Mouse (Mus musculus) megakaryocyte progenitor cell, adult 5-6 weeks (primary cell): ENCODE results near the gene Abracl. TPM values are rescaled to one million over a fixed set of nuclear protein-coding genes. Genes with fewer than 3 reads are reported as not detected.

Experiments used
- ATAC-seq: replicated peaks from 2 replicates; pipeline ENCODE4 v1.8.0; 2016; ENCODE audit warnings: mild to moderate bottlenecking, moderate TSS enrichment, inconsistent platforms; ENCODE audit not compliant: poor library complexity
- total RNA-seq, 2 experiments: library from RNA; stranded (forward) in 1 of 2; stranded (reverse) in 1 of 2; fragments of 157-497, 149-512 nt in 1 of 2; fragments of 200-1000 nt in 1 of 2; gene quantifications; 2 replicates each; pipeline versions ENCODE4 v1.2.3 to v1.2.4; 2015 to 2017

The Abracl gene
- total RNA-seq, 2 experiments from 2014 or later: 274 to 321 TPM

DNA sequence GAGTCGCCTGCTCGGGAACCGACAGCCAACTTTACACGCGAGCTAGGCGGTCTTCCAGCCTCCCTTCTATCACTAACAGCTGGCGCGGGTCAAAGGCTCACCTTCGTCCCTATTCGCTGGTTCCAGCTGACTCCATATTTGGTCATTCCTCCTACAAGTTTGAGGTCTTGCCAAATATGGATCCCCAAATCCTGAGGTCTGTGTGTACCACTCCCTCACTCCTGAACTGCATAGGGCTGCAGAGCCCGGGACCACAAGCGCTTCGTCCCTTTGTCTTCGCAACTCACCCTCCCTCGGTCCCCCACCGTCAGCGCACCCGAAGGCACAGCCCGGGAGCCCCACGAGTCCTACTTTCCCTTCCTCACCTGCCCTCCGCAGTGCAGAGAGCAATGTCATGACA, 776 bp downstream of the Abracl start:
- ATAC-seq: peak; percentile 75

DNA sequence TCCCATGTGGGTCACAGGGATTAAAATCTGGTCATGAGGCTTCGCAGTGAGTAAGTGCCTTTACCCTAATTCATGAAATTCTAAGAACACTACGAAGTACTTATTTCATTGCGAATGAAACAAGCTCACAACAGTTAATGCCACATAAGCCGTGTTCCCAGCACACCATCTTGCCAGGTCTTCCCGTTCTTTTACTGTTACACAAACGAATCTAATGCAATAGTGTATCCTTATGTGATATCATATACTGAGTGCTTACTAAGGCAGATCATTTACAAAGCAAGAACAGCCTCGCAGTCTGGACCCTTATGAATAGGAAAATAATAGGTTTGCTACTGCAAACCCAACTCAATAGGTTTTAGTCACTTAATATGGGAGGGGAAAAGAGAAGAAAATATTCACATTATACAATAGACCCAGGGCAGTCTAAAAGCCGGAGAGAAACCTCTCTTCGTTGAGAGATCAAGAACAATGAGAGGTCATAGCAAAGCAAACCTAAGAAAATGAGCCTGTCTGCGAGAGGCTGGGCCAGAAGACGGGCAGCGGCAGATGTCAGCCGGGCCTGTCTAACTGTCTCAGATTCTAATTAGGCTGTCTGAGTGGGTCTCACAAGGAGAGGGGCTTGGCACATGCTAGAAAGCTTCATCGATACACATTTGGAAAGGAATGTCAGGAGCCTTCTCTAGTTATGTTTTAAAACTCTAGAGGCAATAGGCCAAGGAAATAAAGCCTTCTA, 1.3 kb downstream of the Abracl start:
- ATAC-seq: no peak

DNA sequence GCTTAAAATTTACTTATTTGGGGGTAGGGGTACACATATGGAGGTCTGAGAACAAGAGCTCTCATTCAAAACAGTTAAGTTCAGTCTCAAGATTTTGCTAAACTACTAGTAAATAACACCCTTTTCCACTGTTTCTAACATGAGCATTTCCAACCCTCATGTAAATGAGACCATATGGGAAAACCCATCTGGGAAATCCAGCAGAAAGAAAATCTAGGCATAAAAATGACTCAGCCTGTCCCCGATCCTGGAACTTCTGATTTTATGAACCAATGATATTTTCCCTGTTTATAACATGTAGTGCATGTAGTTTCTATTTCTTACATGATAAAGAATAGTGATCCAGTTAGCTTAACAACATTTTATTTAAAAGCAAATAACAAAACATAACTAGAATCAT, 2.2 kb downstream of the Abracl start:
- no peak for ATAC-seq

DNA sequence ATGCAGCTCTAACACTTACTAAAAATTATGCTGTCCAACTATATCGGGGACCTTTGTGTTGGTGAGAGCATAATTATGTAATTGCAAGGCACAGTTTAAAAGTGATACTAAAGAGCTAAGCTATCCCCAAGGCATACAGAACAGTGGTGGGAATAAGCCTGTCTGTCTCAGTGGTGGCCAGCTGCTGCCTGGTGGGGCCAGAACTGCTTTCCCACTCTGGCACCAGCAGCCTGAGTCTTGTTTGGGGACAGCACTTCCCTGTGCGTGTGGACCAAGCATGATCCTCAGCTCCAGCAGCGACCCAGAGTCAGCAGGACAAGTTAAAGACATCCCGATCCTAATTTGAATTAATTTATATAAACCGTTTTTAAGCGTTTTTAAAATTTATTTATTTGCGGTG, 2.6 kb downstream of the Abracl start:
- ATAC-seq: no peak

DNA sequence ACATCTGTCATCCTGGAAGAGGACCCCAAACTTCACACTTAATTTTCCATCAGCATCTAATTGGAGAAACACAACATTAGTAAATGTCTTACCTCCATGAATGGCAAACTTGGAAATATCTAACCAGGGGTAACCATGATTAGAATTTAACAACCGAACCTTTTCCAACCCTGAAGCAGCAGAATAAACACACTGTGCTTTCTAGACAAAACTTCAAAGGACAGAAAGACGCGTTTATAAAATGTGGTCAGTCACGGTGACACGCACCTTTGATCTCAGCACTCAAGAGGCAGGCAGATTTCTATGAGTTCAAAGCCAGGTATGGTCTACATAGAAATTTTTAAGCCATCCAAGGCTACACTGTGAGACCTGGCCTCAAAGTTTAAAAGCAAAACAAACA, 11.3 kb downstream of the Abracl start:
- ATAC-seq: no peak

DNA sequence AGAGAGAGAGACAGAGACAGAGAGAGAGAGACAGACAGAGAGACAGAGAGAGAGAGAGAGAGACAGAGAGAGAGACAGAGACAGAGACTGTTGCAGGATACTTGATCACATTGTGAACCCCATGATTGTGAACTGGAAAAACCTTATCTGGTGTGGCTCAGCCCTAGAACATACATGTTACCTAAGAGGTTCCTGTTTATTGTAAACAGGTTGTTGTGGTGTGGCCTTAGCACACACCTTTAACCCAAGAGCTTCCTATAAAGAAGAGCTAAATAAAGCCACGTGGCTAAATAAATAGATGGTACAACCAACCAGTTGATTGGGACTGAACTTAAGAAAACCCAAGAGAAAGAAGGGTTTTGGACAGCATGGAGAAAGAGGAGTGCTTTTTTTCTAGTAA, 13.3 kb downstream of the Abracl start:
- ATAC-seq: no peak

DNA sequence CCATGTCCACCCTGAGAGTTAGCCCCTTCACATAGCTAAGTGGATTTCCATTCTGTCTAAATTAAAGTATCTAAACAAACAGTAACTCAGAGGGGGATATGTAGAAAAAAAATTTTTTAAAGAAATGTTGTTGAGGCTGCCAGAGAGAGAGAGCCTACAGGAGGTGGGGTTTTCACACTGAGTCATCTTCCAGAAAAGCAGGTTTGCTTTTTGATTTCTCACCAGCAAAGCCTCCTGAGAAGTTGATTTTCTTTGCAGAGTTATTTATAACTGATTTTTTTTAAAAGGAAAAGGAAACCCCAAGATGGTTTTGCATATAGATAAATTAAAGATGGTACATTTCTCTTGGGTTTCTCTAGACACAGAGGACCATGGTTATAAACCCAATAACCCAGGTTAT, 15.0 kb downstream of the Abracl start:
- ATAC-seq: no peak

DNA sequence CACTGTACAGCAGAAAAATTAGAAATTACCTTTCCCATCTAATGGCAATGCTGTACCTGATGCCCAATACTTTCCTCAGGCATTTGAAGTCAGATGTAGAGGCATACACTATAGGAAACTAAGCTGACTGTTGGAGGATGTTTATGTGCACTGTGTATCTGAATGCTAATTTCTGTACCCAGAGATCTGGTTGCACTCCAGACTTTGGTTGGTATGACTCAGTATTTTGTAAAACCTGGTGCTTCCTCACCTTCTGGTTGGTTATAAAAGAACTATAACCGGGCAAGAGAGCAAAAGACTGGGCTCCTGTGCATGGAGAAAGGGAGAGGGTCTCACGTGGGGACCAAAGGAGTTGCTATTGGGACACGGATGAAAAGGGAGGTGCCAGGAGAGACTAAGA, 15.8 kb downstream of the Abracl start:
- no peak for ATAC-seq

DNA sequence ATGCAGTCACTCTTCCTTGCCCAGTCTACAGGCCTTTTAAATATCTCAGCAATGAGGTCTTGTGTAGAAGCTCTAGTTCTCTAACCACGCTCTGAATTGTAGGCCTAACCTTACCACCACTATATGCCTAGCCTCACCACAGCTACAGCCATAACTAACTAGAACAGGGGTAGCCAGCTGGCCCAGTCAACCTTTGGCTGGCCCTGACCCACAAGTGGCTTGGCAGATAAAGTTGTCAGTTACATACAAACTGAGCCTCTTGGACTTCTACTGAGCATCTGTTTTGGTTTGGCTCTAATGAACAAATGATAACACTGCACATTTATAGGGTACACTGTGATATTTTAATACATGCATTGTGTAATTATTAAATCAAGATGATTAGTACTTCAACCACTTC, 16.3 kb downstream of the Abracl start:
- peak; percentile 78 for ATAC-seq

DNA sequence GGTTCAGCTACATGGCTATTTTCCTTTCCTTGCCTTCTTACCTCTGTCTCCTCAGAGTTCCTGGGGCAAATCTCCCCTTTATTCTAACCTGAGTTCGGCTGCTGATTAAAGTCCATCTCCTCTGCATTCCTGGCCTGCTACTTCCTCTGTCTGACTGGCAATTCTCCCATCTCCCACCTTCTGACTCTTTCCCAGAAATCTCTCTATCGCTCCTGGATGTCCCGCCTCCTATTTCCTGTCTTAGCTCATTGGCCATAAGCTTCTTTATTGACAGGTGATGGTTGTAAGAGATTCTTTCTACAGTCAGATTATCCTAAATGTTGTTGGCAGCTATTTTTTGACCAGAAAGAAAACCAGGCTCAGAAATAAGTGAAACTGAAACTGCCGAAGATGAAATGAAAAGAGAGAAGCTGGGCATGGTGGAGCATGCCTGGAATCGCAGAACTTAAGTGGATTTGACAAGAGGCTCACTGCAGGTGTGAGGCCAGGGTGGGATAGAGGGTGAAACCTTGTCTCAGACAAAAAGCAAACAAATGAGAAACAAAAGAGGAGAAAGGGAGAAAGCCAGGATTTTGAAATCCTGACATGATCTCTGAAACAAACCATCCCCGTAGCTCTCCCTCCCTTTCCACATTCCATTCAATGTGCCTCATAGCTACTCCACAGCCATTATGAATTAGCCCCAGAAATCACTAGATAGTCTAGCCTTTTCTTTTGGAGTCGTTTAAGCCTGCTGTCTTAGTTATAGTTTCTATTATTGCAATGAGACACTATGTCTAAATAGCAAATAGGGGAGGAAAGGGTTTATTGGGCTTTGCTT, 17.7 kb downstream of the Abracl start:
- no peak for ATAC-seq

DNA sequence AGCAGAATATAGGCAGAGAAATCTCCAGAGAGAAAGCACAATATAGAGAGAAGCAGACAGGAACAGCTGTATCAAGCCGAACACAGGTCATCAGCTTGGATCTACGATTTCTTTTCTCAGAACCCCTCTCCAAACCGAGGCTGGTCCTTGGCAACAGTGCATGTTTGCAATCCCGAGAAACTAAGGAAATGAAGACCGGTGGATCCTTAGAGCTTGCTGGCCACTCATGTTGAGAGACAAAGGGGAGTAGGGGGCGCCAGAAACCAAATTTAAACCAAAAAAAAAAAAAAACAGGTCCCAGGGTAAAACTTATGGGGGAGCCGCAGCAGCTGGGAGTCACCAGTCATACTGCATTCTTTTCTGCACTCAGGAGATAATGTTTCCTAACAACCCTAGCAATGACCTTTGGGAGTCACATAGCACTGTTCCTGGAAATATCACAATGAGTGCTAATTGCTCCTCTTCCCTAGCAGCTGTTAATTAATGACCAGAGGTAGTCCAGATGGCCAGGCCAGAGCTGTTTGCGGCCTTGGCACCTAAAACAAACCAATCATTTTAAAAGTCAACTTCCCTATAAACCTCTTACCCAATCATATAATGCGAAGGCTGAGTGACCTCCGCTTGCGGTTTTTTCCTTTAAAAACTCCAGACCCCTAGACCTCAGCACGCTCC, 19.0 kb downstream of the Abracl start:
- ATAC-seq: no peak

DNA sequence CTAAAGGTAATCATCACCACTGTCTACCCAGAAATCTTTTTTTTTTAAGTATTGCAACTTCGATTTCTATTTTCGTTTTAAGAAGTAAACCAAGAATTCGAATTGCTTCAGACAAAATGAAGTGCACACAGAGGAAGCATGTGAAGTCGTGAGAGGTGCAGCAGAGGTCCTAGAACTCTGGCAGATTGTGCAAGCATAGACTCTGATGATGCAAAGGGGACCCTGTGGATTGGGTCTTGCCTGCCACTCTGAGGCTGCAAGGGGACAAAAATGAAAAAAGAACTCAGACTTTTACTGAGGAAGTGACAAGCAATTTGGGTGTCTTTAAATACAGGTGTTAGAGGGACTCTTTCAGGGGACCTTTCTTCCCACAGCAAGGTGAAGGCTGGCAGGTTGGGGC, 32.5 kb downstream of the Abracl start:
- ATAC-seq: peak; percentile 86

DNA sequence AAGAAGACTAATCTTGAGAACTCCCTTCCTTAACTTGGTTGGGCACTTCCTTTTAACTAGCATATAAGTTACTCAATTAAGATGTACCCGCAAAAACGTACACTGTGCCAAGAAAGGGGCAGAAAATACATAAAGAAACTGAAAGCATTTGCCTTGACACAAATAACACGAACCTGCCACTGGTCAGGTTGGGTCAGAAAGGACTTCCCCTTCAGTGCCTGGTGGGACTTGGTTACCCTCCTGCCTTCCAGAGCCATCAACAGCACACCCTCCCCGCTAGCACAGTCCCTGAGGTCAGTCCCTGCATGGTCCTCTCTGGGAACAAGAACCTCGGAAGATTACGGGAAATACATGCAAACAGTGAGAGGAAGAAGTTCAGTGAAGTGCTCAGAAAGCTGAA, 34.0 kb downstream of the Abracl start:
- peak; percentile 76 for ATAC-seq

DNA sequence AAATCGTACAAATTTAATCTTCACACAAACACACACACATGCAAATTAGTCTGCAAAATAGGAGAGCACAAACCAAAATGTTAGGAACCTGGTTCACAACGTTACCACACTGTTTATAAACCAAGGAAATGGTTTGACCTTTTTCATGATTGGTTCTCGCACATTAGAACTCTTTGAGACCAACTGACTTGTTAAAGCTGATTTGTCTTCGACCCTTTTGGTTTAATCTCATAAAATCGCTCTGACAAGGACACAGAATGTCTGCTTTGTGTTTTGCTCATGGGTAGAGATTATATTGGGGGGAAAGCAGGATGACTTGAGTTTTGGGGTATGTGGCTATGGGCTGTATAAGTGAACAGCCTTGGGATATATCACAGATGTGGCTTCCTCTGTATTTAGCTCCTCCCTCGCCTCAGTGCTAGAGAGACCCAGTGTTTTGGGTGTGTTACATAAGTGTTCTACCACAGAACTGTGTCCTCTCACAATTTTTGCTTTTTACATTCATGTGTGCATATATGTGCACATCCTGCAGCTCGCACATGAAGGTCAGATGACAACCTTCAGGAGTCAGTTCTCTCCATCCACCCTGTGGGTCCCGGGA, 35.2 kb downstream of the Abracl start:
- ATAC-seq: no peak

DNA sequence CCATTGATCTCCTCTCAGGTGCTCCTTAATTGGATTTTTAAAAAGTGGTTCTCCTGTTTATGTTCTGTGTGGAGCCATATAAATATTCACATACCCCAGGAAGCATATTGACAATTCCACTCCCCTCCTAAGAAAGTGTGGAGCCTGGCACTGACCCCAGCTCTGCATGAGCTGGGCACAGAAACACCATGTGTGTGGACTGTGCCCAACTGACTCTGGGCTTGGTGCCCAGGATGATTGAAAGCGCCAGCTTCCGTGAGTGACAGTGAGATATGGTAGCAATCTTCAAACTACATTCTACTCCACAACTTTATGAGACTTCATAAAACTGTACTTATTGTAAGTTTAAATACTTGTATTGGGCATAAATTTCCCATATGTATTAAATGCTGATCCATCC, 39.8 kb downstream of the Abracl start:
- peak; percentile 52; the same call in 1 of the 2 replicates for ATAC-seq

DNA sequence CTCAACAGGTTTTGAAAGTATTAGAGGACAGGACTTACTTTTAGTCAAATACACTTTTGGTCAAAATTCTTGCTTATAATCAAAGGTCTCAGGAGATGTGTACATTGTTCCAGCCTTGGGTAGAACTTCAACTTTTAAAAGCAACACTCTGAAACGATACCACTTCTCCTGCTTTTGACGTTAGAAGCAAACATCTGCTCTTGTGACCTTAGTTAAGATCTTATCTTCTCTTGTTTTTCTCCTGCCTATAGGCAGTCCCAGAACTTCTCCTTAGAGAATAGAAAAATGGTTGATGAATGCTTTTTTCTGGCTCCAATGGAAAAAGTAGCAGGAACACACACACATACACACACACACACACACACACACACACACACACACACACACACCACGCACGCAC, 57.0 kb downstream of the Abracl start:
- ATAC-seq: no peak

Other genes starting within 250 kb of the Abracl start
- 0.32 and 0.44 TPM in 2 replicates for gene Txlnb, start 227.1 kb downstream of the Abracl start, total RNA-seq (2015)
- 0.37 and 0.64 TPM in 2 replicates for gene Txlnb, start 227.1 kb downstream of the Abracl start, total RNA-seq (2017)
- gene Heca, start 75.2 kb downstream of the Abracl start, total RNA-seq (2015): 15.7 and 17.2 TPM in 2 replicates
- gene Heca, start 75.2 kb downstream of the Abracl start, total RNA-seq (2017): 25.6 and 38.0 TPM in 2 replicates
- 76.9 and 86.2 TPM in 2 replicates for gene Reps1, start 32.6 kb upstream of the Abracl start, total RNA-seq (2015)
- gene Reps1, start 32.6 kb upstream of the Abracl start, total RNA-seq (2017): 39.2 and 47.2 TPM in 2 replicates
- gene Ect2l, start 187.6 kb upstream of the Abracl start, total RNA-seq (2015): 0.93 TPM in 1 of 2 replicates, not detected in the other
- 0.03 and 1.3 TPM in 2 replicates for gene Ect2l, start 187.6 kb upstream of the Abracl start, total RNA-seq (2017)
- 6.2 and 11.1 TPM in 2 replicates for gene Ccdc28a, start 211.7 kb upstream of the Abracl start, total RNA-seq (2015)
- gene Ccdc28a, start 211.7 kb upstream of the Abracl start, total RNA-seq (2017): 5.1 and 9.3 TPM in 2 replicates